Mouse (Mus musculus): ENCODE results near the gene Gm21987.

GRCm38 (mm10) chr16:38347588-38347987 lies 748 bp downstream of the Gm21987 start:
- TF ChIP-seq CTCF (IDR thresholded peaks at IDR 0.05; ENCODE audit: borderline replicate concordance, control insufficient read depth, extremely low read depth, insufficient read depth, low read length, poor library complexity) (no peak), POLR2A (IDR thresholded peaks at IDR 0.05; ENCODE audit: control insufficient read depth, extremely low read depth, insufficient read depth, low read length, poor library complexity) (no peak)
